Mouse (Mus musculus) lung, adult 2 months (tissue): Measurements from ENCODE around the gene Gif.

ENCODE experiments used
- CTCF ChIP-seq: fragments of 200-500 bp; IDR thresholded peaks from 2 replicates; pipeline ENCODE4 v1.5.1; 2011; ENCODE audit warnings: mild to moderate bottlenecking, low read length, control low read depth; ENCODE audit not compliant: insufficient read depth
- POLR2A ChIP-seq: fragments of 200-500 bp; IDR thresholded peaks from 2 replicates; pipeline ENCODE4 v1.6.1; 2011; ENCODE audit warnings: low read depth, mild to moderate bottlenecking, control low read depth, low read length, borderline replicate concordance; ENCODE audit errors: extremely low read depth

DNA sequence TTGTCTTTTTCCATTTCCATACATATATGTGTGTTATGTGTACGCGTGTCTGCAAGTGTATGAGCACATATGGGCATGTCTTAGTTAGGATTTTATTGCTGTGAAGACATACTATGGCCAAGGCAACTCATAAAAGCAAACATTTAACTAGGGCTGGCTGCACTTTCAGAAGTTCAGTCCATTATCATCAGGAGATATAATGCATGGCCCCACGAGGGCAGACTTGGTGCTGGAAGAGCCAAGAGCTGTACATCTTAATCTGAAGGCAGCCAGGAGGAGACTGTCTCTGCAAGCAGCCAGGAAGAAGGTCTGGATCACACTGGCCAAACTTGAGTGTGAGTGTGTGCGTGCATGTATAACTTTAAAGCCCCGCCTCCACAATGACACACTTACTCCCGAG, 47.1 kb downstream of the Gif start:
- TF ChIP-seq CTCF (no peak), POLR2A (no peak)
